Mouse (Mus musculus) forebrain, embryonic 10.5 days (tissue): ENCODE data around the gene Wfdc11. TPM values are rescaled to one million over a fixed set of nuclear protein-coding genes. Genes with fewer than 3 reads are reported as not detected.
"Not testable (repeated sequence)": the region's sequence is repeated elsewhere in the genome, so short reads cannot be mapped to it uniquely, and the experiment has no call there.

Experiments
- DNase-seq: peaks from one replicate; pipeline ENCODE4 v3.0.0-alpha.2; 2017; ENCODE audit warnings: low spot score; ENCODE audit errors: extremely low spot score
- H3K27ac ChIP-seq: fragments of 300-500 bp; sonication (generic); 2 replicates; pipeline ENCODE4 v1.5.1; 2016; ENCODE audit warnings: mild to moderate bottlenecking
- H3K27me3 ChIP-seq: fragments of 300-500 bp; sonication (generic); 2 replicates; pipeline ENCODE4 v1.6.1; 2016; ENCODE audit warnings: mild to moderate bottlenecking; ENCODE audit not compliant: poor library complexity, severe bottlenecking
- H3K36me3 ChIP-seq: fragments of 300-500 bp; sonication (generic); replicated peaks from 2 replicates; pipeline ENCODE4 v1.6.1; 2016; ENCODE audit warnings: mild to moderate bottlenecking, moderate library complexity
- H3K4me1 ChIP-seq: fragments of 300-500 bp; sonication (generic); 2 replicates; pipeline ENCODE4 v1.6.1; 2016
- H3K4me3 ChIP-seq: fragments of 300-500 bp; sonication (generic); 2 replicates; pipeline ENCODE4 v1.5.1; 2016; ENCODE audit warnings: mild to moderate bottlenecking, moderate library complexity
- H3K9me3 ChIP-seq: fragments of 300-500 bp; sonication (generic); 2 replicates; pipeline ENCODE4 v1.6.1; 2016; ENCODE audit warnings: mild to moderate bottlenecking, moderate library complexity
- WGBS: fragments of 180-500 bp; shearing (Covaris S2); methylation state at CpG from one replicate; pipeline ENCODE4 v1.1.7; 2016; 5-methylcytosine and 5-hydroxymethylcytosine counted together
- polyA plus RNA-seq: library from polyadenylated mRNA; unstranded; fragments of >200 nt; fragmentation: Nextera tagmentation; extraction: Ambion mirVana; gene quantifications from 2 replicates; pipeline ENCODE4 v1.2.1, GENCODE M21; 2016

The Wfdc11 gene
- polyA plus RNA-seq, 1 experiment from 2014 or later = not detected

- no peaks in the 10 kb centered on the region for H3K9me3 ChIP-seq
- H3K4me3 ChIP-seq = no peak overlapping the region
- H3K4me1 ChIP-seq = no peaks in the 10 kb centered on the region
- H3K27ac ChIP-seq = no peak overlapping the region
- H3K27me3 ChIP-seq = no peaks in the 10 kb centered on the region
- WGBS = 85% methylated on average over 3 of the region's 3 CpGs
- DNase-seq = no peak
- no peaks in the 10 kb centered on the region for H3K36me3 ChIP-seq
These were observed 58.5 kb downstream of the Wfdc11 start for GRCm38 (mm10) chr2:164615386-164615785.

DNA sequence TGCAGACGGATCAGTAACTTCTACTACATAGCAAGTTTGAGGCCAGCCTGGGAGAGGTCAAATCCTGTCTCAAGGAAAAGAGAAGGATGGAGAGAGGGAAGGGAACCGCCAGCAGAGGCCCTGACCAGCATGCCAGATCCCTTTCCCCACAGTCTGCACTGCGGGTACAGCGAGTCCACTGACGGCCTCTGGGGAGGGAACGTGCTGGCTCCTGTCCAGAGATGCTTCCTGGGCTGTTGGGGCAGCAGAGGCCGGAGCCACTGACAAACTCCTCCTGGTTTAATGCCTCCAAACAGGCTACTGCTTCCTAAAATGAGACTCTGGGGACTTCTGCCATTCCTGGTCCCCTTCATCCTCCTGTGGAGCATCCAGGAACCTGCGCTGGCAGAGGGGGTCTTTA, 60.4 kb downstream of the Wfdc11 start, which contains the start of the genes Wfdc6b and Wfdc8:
Gene Wfdc6b, plus strand, starts transcription at position 52 of the 400 bp plus-strand sequence.
Gene Wfdc8, minus strand, starts transcription at position 156 of the 400 bp plus-strand sequence.
- 74% methylated on average over 8 of the region's 8 CpGs for WGBS
- H3K4me3 ChIP-seq, H3K9me3 ChIP-seq, DNase-seq, H3K27me3 ChIP-seq, H3K27ac ChIP-seq, H3K36me3 ChIP-seq, H3K4me1 ChIP-seq: not testable (repeated sequence)

Other genes with a start within 250 kb of the Wfdc11 start
- gene Sdc4, start 230.2 kb downstream of the Wfdc11 start, polyA plus RNA-seq = 19.6 and 22.7 TPM in 2 replicates
- gene Sys1, start 217.1 kb downstream of the Wfdc11 start, polyA plus RNA-seq = 57.9 and 59.5 TPM in 2 replicates
- gene Gm20458, start 213.1 kb downstream of the Wfdc11 start, polyA plus RNA-seq = 2.0 and 3.0 TPM in 2 replicates
- gene Trp53tg5, start 200.4 kb downstream of the Wfdc11 start, polyA plus RNA-seq = not detected in 2 replicates
- gene Dbndd2, start 188.0 kb downstream of the Wfdc11 start, polyA plus RNA-seq = 3.1 and 4.8 TPM in 2 replicates
- gene Pigt, start 176.6 kb downstream of the Wfdc11 start, polyA plus RNA-seq = 38.5 and 42.0 TPM in 2 replicates
- gene Wfdc2, start 111.7 kb downstream of the Wfdc11 start, polyA plus RNA-seq = 57.8 and 71.3 TPM in 2 replicates
- gene Spint3, start 100.6 kb downstream of the Wfdc11 start, polyA plus RNA-seq = not detected in 2 replicates
- gene Wfdc6a, start 88.6 kb downstream of the Wfdc11 start, polyA plus RNA-seq = not detected in 2 replicates
- gene Eppin, start 80.5 kb downstream of the Wfdc11 start, polyA plus RNA-seq = not detected in 2 replicates
- gene Wfdc6b, start 60.6 kb downstream of the Wfdc11 start, polyA plus RNA-seq = not detected in 2 replicates
- not detected in 2 replicates for gene Wfdc8, start 60.5 kb downstream of the Wfdc11 start, polyA plus RNA-seq
- gene Wfdc16, start 35.3 kb downstream of the Wfdc11 start, polyA plus RNA-seq = not detected in 2 replicates
- not detected in 2 replicates for gene Wfdc10, start 18.0 kb downstream of the Wfdc11 start, polyA plus RNA-seq
- not detected in 2 replicates for gene Wfdc9, start 17.5 kb downstream of the Wfdc11 start, polyA plus RNA-seq
- gene Wfdc13, start 11.0 kb upstream of the Wfdc11 start, polyA plus RNA-seq = not detected in 2 replicates
- not detected in 2 replicates for gene Spint4, start 24.4 kb upstream of the Wfdc11 start, polyA plus RNA-seq
- gene Spint5, start 41.2 kb upstream of the Wfdc11 start, polyA plus RNA-seq = not detected in 2 replicates
- 0.61 and 1.0 TPM in 2 replicates for gene Wfdc3, start 71.8 kb upstream of the Wfdc11 start, polyA plus RNA-seq
- 80.6 and 81.1 TPM in 2 replicates for gene Dnttip1, start 71.9 kb upstream of the Wfdc11 start, polyA plus RNA-seq
- gene Ube2c, start 95.8 kb upstream of the Wfdc11 start, polyA plus RNA-seq = 638 and 648 TPM in 2 replicates
- not detected in 2 replicates for gene Tnnc2, start 105.9 kb upstream of the Wfdc11 start, polyA plus RNA-seq
- 10.4 and 11.0 TPM in 2 replicates for gene Snx21, start 111.7 kb upstream of the Wfdc11 start, polyA plus RNA-seq
- 15.3 and 16.3 TPM in 2 replicates for gene Acot8, start 130.8 kb upstream of the Wfdc11 start, polyA plus RNA-seq
- 8.6 and 9.2 TPM in 2 replicates for gene Zswim3, start 131.0 kb upstream of the Wfdc11 start, polyA plus RNA-seq
- 25.5 and 25.9 TPM in 2 replicates for gene Zswim1, start 148.6 kb upstream of the Wfdc11 start, polyA plus RNA-seq
- gene Spata25, start 154.4 kb upstream of the Wfdc11 start, polyA plus RNA-seq = 0.19 TPM in 1 of 2 replicates, not detected in the other
- 77.8 and 80.4 TPM in 2 replicates for gene Ctsa, start 158.8 kb upstream of the Wfdc11 start, polyA plus RNA-seq
- 3.9 and 4.5 TPM in 2 replicates for gene Neurl2, start 159.4 kb upstream of the Wfdc11 start, polyA plus RNA-seq
- 36.6 and 40.0 TPM in 2 replicates for gene Pltp, start 183.6 kb upstream of the Wfdc11 start, polyA plus RNA-seq
- 78.3 and 84.6 TPM in 2 replicates for gene Pcif1, start 205.2 kb upstream of the Wfdc11 start, polyA plus RNA-seq
- gene Zfp335, start 237.7 kb upstream of the Wfdc11 start, polyA plus RNA-seq = 16.0 and 16.6 TPM in 2 replicates